Mouse (Mus musculus): ENCODE measurements at regions not wholly inside any gene's neighbourhood (a gene's known extent, or its start where the extent isn't known, plus 50 kb on each side); places are given as distances from the start of the nearest gene placed in this dataset.

DNA sequence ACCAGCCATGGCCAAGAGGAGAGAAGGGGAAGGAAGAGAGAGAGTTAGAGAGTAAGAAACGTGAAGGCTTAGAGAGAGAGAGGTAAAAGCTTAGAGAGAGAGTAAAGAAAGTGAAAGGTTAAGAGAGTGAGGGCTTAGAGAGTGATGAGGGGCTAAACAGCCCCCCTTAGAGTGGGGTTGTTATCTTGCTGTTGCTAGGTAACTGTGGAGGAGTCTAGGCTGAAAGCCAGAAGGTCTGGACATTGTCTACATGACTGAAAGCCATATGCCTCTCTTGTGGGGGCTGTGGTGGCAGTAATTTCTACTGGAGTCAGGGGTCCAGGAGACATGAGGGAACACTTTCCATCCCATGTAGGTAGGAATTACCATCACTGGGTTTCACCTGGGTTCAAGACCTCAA lies 542.6 kb upstream of the Gprin3 start:
- no peak for ATAC-seq (replicated peaks; ENCODE audit: low read depth, poor library complexity, severe bottlenecking)

GRCm38 (mm10) chr6:59968222-59968621 lies 542.1 kb upstream of the Gprin3 start:
- ATAC-seq (replicated peaks; ENCODE audit: low read depth, poor library complexity, severe bottlenecking) = no peak

DNA sequence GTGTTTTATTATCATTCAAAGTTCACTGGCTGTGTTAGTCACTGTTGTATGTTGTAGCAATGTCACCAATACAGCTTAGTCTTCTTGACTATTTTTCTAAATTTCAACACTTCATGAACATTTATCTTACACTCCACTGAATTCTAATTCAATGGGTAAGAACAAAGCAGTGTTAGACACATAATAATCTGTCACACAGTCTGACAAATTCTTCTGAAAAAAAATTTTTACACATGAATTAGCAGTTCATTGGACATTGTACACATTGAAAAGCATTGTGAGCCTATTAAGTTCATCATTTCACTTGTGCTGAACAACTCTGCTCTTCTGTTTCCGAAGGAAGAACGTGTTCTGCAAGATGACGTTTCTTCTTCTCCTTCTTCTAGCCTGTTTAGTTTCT lies 509.0 kb upstream of the Gprin3 start:
- ATAC-seq (replicated peaks; ENCODE audit: low read depth, poor library complexity, severe bottlenecking) = no peak

GRCm38 (mm10) chr6:59899808-59900207 lies 473.7 kb upstream of the Gprin3 start:
- ATAC-seq (replicated peaks; ENCODE audit: low read depth, poor library complexity, severe bottlenecking) = 0 out of 2 replicates have a peak, but pooled peaks have one; percentile 29

Measured in common myeloid progenitor, adult 5-6 weeks (primary cell).